Comparison of ENCODE assay signal across 8 mouse cellular contexts in the genomic region with DNA sequence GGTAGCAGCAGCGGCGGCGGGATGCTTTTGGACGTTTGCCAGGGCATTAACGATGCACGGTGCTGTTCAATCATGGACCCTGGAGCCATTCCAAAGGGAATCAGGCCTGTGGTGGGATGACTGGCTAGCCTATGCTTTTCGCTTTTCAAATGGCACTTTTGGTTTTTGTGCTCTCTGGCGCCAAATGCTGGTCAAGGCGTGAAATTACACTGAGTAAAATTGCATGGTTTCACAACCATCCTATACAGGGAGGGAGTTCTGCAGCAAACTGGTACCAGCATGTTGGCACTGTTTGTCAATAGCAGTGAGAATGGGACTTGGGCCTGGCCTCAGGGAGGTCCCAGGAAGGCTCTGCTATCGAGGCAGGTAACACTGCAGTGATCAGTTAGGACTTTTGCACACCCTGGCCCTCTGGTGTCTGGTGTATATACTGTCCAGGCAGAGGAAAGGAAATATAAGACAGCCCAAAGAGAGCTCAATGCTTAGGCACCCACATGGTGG. TPM values are rescaled to one million over a fixed set of nuclear protein-coding genes. Genes with fewer than 3 reads are reported as not detected.
DNase-seq lines count a peak whose midpoint lies in the region; ATAC-seq and TF ChIP-seq lines count a peak whose summit lies in the region.

No protein-coding gene starts in this region.

- no peaks in the 10 kb centered on the region for H3K27me3 ChIP-seq in testis, adult 2 months (ENCODE audit: control insufficient read depth, insufficient read depth, low read length)
- no peaks in the 10 kb centered on the region for H3K27me3 ChIP-seq in kidney, adult 2 months (replicated peaks; ENCODE audit: control insufficient read depth, insufficient read depth, low read length)
- no peaks in the 10 kb centered on the region for H3K27me3 ChIP-seq in limb, embryonic 14.5 days (ENCODE audit: control insufficient read depth, insufficient read depth, low read length)
- H3K27me3 ChIP-seq in midbrain, embryonic 15.5 days (replicated peaks), result no peaks in the 10 kb centered on the region
- no peaks in the 10 kb centered on the region for H3K27me3 ChIP-seq in stomach, embryonic 16.5 days (ENCODE audit: control insufficient read depth, insufficient read depth, low read length)

- no peaks in the 10 kb centered on the region for H3K9me3 ChIP-seq in limb, embryonic 14.5 days (ENCODE audit: control insufficient read depth, low read length)
- no peaks in the 10 kb centered on the region for H3K9me3 ChIP-seq in midbrain, embryonic 15.5 days
- H3K9me3 ChIP-seq in stomach, embryonic 16.5 days (replicated peaks; ENCODE audit: control insufficient read depth, low read length), result no peaks in the 10 kb centered on the region

- WGBS in kidney, adult 2 months, result 3% methylated on average over 10 of the region's 10 CpGs
- WGBS in limb, embryonic 14.5 days, result under 1% methylated on average over 10 of the region's 10 CpGs
- 2% methylated on average over 10 of the region's 10 CpGs for WGBS in midbrain, embryonic 15.5 days
- 5% methylated on average over 10 of the region's 10 CpGs for WGBS in stomach, embryonic 16.5 days

- peak overlapping the region; percentile 25; the same call in 1 of the 2 replicates for H3K4me2 ChIP-seq in limb, embryonic 14.5 days (replicated peaks; ENCODE audit: low read depth, low read length, severe bottlenecking)
- peak overlapping the region; percentile 38 for H3K4me2 ChIP-seq in midbrain, embryonic 15.5 days
- peak overlapping the region; percentile 25; the same call in 1 of the 2 replicates for H3K4me2 ChIP-seq in stomach, embryonic 16.5 days (ENCODE audit: low read depth, low read length)

- peak; percentile 70 for ATAC-seq in limb, embryonic 14.5 days (ENCODE audit: low FRiP score, low read depth)
- peak; percentile 94 for ATAC-seq in midbrain, embryonic 15.5 days (replicated peaks)
- ATAC-seq in stomach, embryonic 16.5 days (ENCODE audit: insufficient read depth, low FRiP score), result peak; percentile 10; the same call in 1 of the 2 replicates

- no peaks in the 10 kb centered on the region; the same call in 1 of the 2 replicates for H3K36me3 ChIP-seq in testis, adult 2 months (ENCODE audit: control insufficient read depth, insufficient read depth, low read length)
- no peaks in the 10 kb centered on the region for H3K36me3 ChIP-seq in kidney, adult 2 months (ENCODE audit: control insufficient read depth, insufficient read depth, low read length)
- no peaks in the 10 kb centered on the region for H3K36me3 ChIP-seq in limb, embryonic 14.5 days (ENCODE audit: control insufficient read depth, insufficient read depth, low read length)
- no peaks in the 10 kb centered on the region for H3K36me3 ChIP-seq in midbrain, embryonic 15.5 days (replicated peaks)
- H3K36me3 ChIP-seq in stomach, embryonic 16.5 days (ENCODE audit: control insufficient read depth, insufficient read depth, low read length), result no peaks in the 10 kb centered on the region

- H3K4me1 ChIP-seq in testis, adult 2 months (ENCODE audit: control insufficient read depth, insufficient read depth, low read length), result no peaks in the 10 kb centered on the region
- no peaks in the 10 kb centered on the region; the same call in 1 of the 2 replicates for H3K4me1 ChIP-seq in kidney, adult 2 months (ENCODE audit: control insufficient read depth, insufficient read depth, low read length)
- H3K4me1 ChIP-seq in limb, embryonic 14.5 days (ENCODE audit: control insufficient read depth, insufficient read depth, low read length), result 0 out of 2 replicates have a peak, but pooled peaks cover 5% of the 10 kb centered on the region
- H3K4me1 ChIP-seq in midbrain, embryonic 15.5 days, result peaks cover 12% of the 10 kb centered on the region; the same call in 1 of the 2 replicates
- no peaks in the 10 kb centered on the region for H3K4me1 ChIP-seq in stomach, embryonic 16.5 days (ENCODE audit: control insufficient read depth, insufficient read depth, low read length)

- TF ChIP-seq CTCF in testis, adult 2 months (IDR thresholded peaks at IDR 0.05; ENCODE audit: control insufficient read depth, insufficient read depth, insufficient replicate concordance, low read depth, low read length), result peak; percentile 39; the same call in 1 of the 2 replicates
- TF ChIP-seq CTCF in kidney, adult 2 months (conservative IDR thresholded peaks at IDR 0.05; ENCODE audit: insufficient read depth, insufficient read length, low read depth, low read length), result peak; percentile 63

- no peak for TF ChIP-seq POLR2A in testis, adult 2 months (IDR thresholded peaks at IDR 0.05; ENCODE audit: control insufficient read depth, low read depth, low read length)
- TF ChIP-seq POLR2A in kidney, adult 2 months (IDR thresholded peaks at IDR 0.05; ENCODE audit: low read depth, low read length), result no peak
- TF ChIP-seq POLR2A in limb, embryonic 14.5 days (IDR thresholded peaks at IDR 0.05; ENCODE audit: borderline replicate concordance, extremely low read depth, insufficient read depth, insufficient read length), result no peak

- no peak for DNase-seq in testis, postnatal 14 days (ENCODE audit: low spot score)
- peak; percentile 33 for DNase-seq in cerebellum, adult 8-10 months
- DNase-seq in forelimb bud, embryonic 11.5 days (ENCODE audit: low read depth, low spot score), result peak; percentile 64
- peak; percentile 26 for DNase-seq in kidney, adult 2 months
- peak; percentile 63 for DNase-seq in limb, embryonic 14.5 days (ENCODE audit: low spot score)

- no peak overlapping the region for H3K27ac ChIP-seq in testis, adult 2 months (ENCODE audit: control insufficient read depth, insufficient read depth, low read depth, low read length)
- H3K27ac ChIP-seq in kidney, adult 2 months (ENCODE audit: insufficient read depth, low read depth, low read length), result no peak overlapping the region
- no peak overlapping the region for H3K27ac ChIP-seq in limb, embryonic 14.5 days (replicated peaks; ENCODE audit: low read depth, low read length)
- H3K27ac ChIP-seq in midbrain, embryonic 15.5 days, result peak overlapping the region; percentile 79
- H3K27ac ChIP-seq in stomach, embryonic 16.5 days (ENCODE audit: low read length), result no peak overlapping the region

- H3K4me3 ChIP-seq in testis, adult 2 months (ENCODE audit: control insufficient read depth, low read depth, low read length), result no peak overlapping the region
- no peak overlapping the region for H3K4me3 ChIP-seq in kidney, adult 2 months (ENCODE audit: insufficient read depth, low read depth, low read length)
- H3K4me3 ChIP-seq in limb, embryonic 14.5 days (replicated peaks; ENCODE audit: low read length), result no peak overlapping the region
- peak overlapping the region; percentile 6; the same call in 1 of the 2 replicates for H3K4me3 ChIP-seq in midbrain, embryonic 15.5 days
- no peak overlapping the region for H3K4me3 ChIP-seq in stomach, embryonic 16.5 days (replicated peaks; ENCODE audit: low read length)

- H3K9ac ChIP-seq in limb, embryonic 14.5 days (ENCODE audit: low read depth, low read length, severe bottlenecking), result peak overlapping the region; percentile 21; the same call in 1 of the 2 replicates
- 0 out of 2 replicates have a peak overlapping the region, but pooled peaks have one; percentile 1 for H3K9ac ChIP-seq in midbrain, embryonic 15.5 days
- H3K9ac ChIP-seq in stomach, embryonic 16.5 days (ENCODE audit: low read length), result peak overlapping the region; percentile 49; the same call in 1 of the 2 replicates

RNA-seq across cellular contexts. Expression of gene Ppih, which starts 18.6 kb away (rescaled TPM):
- polyA plus RNA-seq in testis, adult 2 months (2012; rRNA removed), result 20.1 and 28.9 TPM in 2 replicates
- 7.1 and 11.2 TPM in 2 replicates for polyA plus RNA-seq in kidney, adult 2 months (2012; rRNA removed)
- 65.0 and 81.4 TPM in 2 replicates for polyA plus RNA-seq in limb, embryonic 14.5 days (2012; rRNA removed)
- polyA plus RNA-seq in limb, embryonic 14.5 days (2014; fragmentation: Nextera tagmentation; extraction: Ambion mirVana), result 87.9 and 88.5 TPM in 2 replicates
- 45.9 and 47.3 TPM in 2 replicates for polyA plus RNA-seq in midbrain, embryonic 15.5 days (2015; fragmentation: Nextera tagmentation; extraction: Ambion mirVana)
- polyA plus RNA-seq in stomach, embryonic 16.5 days (2015; fragmentation: Nextera tagmentation; extraction: Ambion mirVana), result 62.8 and 70.6 TPM in 2 replicates

RNA-seq across cellular contexts. Expression of gene Ybx1, which starts 44.5 kb away (rescaled TPM):
- 821 and 914 TPM in 2 replicates for polyA plus RNA-seq in testis, adult 2 months (2012; rRNA removed)
- polyA plus RNA-seq in kidney, adult 2 months (2012; rRNA removed), result 202 and 242 TPM in 2 replicates
- polyA plus RNA-seq in limb, embryonic 14.5 days (2012; rRNA removed), result 410 and 546 TPM in 2 replicates
- polyA plus RNA-seq in limb, embryonic 14.5 days (2014; fragmentation: Nextera tagmentation; extraction: Ambion mirVana), result 757 and 793 TPM in 2 replicates
- 822 and 848 TPM in 2 replicates for polyA plus RNA-seq in midbrain, embryonic 15.5 days (2015; fragmentation: Nextera tagmentation; extraction: Ambion mirVana)
- 279 and 346 TPM in 2 replicates for polyA plus RNA-seq in stomach, embryonic 16.5 days (2015; fragmentation: Nextera tagmentation; extraction: Ambion mirVana)

Comparison
In these comparisons a context has a peak if more than half of its experiments do, and no peak if none do; other contexts are left out.
1. ATAC-seq: peak in every context shown above with its lines; median percentile 94 in midbrain, embryonic 15.5 days; 70 in limb, embryonic 14.5 days; 10 in stomach, embryonic 16.5 days.